Mouse (Mus musculus): ENCODE measurements at regions not wholly inside any gene's neighbourhood (a gene's known extent, or its start where the extent isn't known, plus 50 kb on each side); places are given as distances from the start of the nearest gene placed in this dataset.
A peak's percentile ranks its signal among the peaks of the same experiment; 100 is the strongest.

- H3K36me3 ChIP-seq = no peaks in the 10 kb centered on the region
- no peaks in the 10 kb centered on the region for H3K9me3 ChIP-seq
- H3K27me3 ChIP-seq (ENCODE audit: insufficient read depth, poor library complexity, severe bottlenecking) = no peaks in the 10 kb centered on the region
- H3K4me1 ChIP-seq (replicated peaks) = no peaks in the 10 kb centered on the region
- DNase-seq (ENCODE audit: low spot score) = no peak
- WGBS = 86% methylated on average over 6 of the region's 6 CpGs
- no peak overlapping the region for H3K4me3 ChIP-seq
- no peak overlapping the region for H3K27ac ChIP-seq
These were observed 80.9 kb downstream of the Tmem212 start for GRCm38 (mm10) chr3:27815201-27815695.

GRCm38 (mm10) chr3:27804271-27804670, 91.9 kb downstream of the Tmem212 start:
- WGBS = 72% methylated on average over 5 of the region's 5 CpGs
- Histone ChIP-seq H3K27me3 (ENCODE audit: insufficient read depth, poor library complexity, severe bottlenecking) (no peaks in the 10 kb centered on the region), H3K36me3 (no peaks in the 10 kb centered on the region), H3K4me1 (replicated peaks) (no peaks in the 10 kb centered on the region), H3K9me3 (no peaks in the 10 kb centered on the region), H3K4me3 (no peak overlapping the region), H3K27ac (no peak overlapping the region)
- DNase-seq (ENCODE audit: low spot score) = no peak

DNA sequence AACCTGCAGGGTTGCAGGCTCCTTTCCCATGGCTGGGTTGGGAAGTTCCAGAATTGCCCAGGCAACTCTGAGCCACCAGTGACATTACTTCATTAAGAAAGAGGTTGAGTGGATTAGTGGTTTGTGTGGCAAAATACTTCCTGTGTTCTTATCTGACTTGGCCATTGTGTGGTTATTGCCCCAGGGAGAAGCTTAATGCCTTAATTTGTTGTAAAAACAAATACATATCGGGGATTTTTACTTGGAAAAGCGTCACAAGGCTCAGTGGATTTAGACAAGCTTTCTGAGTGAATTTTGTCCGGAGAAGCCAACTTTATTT, 80.5 kb upstream of the Fndc3b start:
- peaks cover 16% of the 10 kb centered on the region for H3K4me1 ChIP-seq (replicated peaks)
- no peak for DNase-seq (ENCODE audit: low spot score)
- H3K27me3 ChIP-seq (ENCODE audit: insufficient read depth, poor library complexity, severe bottlenecking) = no peaks in the 10 kb centered on the region
- no peaks in the 10 kb centered on the region for H3K9me3 ChIP-seq
- H3K27ac ChIP-seq = no peak overlapping the region
- WGBS = 70% methylated on average over 3 of the region's 3 CpGs
- no peak overlapping the region for H3K4me3 ChIP-seq
- no peaks in the 10 kb centered on the region for H3K36me3 ChIP-seq

GRCm38 (mm10) chr3:27790932-27791632, 80.0 kb upstream of the Fndc3b start:
- peaks cover 22% of the 10 kb centered on the region for H3K4me1 ChIP-seq (replicated peaks)
- H3K9me3 ChIP-seq = no peaks in the 10 kb centered on the region
- H3K27me3 ChIP-seq (ENCODE audit: insufficient read depth, poor library complexity, severe bottlenecking) = no peaks in the 10 kb centered on the region
- WGBS = 89% methylated on average over 13 of the region's 13 CpGs
- H3K4me3 ChIP-seq = no peak overlapping the region
- H3K27ac ChIP-seq = no peak overlapping the region
- no peaks in the 10 kb centered on the region for H3K36me3 ChIP-seq
- no peak for DNase-seq (ENCODE audit: low spot score)

DNA sequence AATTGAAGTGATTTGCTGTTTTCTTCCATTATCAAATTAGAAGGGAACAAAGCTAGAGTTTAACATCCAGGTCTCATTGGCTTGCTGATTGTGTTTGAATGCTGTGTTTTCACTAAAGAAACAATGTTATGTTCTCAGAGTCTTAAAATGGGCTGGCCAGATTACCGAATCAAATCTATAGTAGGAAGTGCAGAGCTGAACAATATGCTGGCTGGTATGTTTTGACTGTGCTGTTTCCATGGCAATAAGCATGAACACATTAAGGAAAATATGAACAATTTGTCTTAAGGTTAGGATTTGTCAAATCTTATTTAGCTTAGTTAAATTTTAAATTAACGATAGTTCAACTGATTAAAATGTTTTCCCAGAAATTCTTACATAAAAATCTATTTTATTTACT, 72.8 kb upstream of the Fndc3b start:
- H3K27ac ChIP-seq = no peak overlapping the region
- no peak for DNase-seq (ENCODE audit: low spot score)
- no peak overlapping the region for H3K4me3 ChIP-seq
- 78% methylated on average over 2 of the region's 2 CpGs for WGBS
- no peaks in the 10 kb centered on the region for H3K36me3 ChIP-seq
- H3K9me3 ChIP-seq = no peaks in the 10 kb centered on the region
- H3K27me3 ChIP-seq (ENCODE audit: insufficient read depth, poor library complexity, severe bottlenecking) = no peaks in the 10 kb centered on the region; the same call in 1 of the 2 replicates
- H3K4me1 ChIP-seq (replicated peaks) = peaks cover 58% of the 10 kb centered on the region

DNA sequence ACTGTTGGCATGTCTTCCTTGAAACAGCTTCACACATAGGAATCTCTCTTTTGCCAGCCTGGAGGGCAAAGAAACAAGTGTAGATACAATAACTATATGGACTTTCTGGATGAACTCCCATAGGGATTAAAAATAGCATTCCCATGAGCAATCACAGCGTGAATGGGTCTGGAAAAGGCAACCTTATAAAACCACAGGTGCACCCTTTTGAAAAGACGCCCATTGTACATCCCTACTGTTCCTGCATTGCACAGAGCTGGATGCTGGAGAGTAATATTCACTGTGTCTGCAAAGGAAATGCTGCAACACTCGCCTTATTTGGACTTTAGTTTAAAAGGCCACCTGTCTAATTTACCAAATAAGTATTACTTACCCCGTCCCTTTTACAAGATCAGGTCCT, 72.4 kb upstream of the Fndc3b start:
- Histone ChIP-seq H3K9me3 (no peaks in the 10 kb centered on the region), H3K4me3 (no peak overlapping the region), H3K36me3 (no peaks in the 10 kb centered on the region), H3K27ac (no peak overlapping the region), H3K4me1 (replicated peaks) (peaks cover 59% of the 10 kb centered on the region), H3K27me3 (ENCODE audit: insufficient read depth, poor library complexity, severe bottlenecking) (no peaks in the 10 kb centered on the region; the same call in 1 of the 2 replicates)
- WGBS = 79% methylated on average over 4 of the region's 4 CpGs
- DNase-seq (ENCODE audit: low spot score) = no peak

GRCm38 (mm10) chr3:27782056-27782765, 71.1 kb upstream of the Fndc3b start:
- H3K4me1 ChIP-seq (replicated peaks) = peaks cover 49% of the 10 kb centered on the region
- peak overlapping the region; percentile 23; the same call in 1 of the 2 replicates for H3K4me3 ChIP-seq
- H3K27me3 ChIP-seq (ENCODE audit: insufficient read depth, poor library complexity, severe bottlenecking) = no peaks in the 10 kb centered on the region; the same call in 1 of the 2 replicates
- no peaks in the 10 kb centered on the region for H3K36me3 ChIP-seq
- H3K27ac ChIP-seq = peak overlapping the region; percentile 82
- 22% methylated on average over 19 of the region's 19 CpGs for WGBS
- peak; percentile 45 for DNase-seq (ENCODE audit: low spot score)
- no peaks in the 10 kb centered on the region for H3K9me3 ChIP-seq

DNA sequence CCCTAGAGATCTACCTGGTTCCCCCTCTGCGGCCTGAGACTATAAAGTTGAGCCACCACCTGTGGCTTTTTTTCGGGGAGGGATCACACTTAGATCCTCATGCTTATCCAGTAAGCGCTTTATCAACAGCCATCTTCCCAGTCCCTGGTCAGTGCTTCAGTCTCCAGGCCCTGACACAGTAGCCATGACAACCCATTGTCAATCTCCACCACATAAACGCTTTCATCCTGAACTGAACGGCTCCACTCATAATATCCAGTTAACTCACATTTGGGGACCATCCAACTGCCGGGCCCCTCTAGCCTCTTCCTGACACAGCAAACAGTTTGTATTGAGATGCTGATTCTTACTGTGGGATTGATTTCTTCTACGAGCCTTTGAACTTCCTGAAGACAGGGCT, 68.8 kb upstream of the Fndc3b start:
- no peaks in the 10 kb centered on the region; the same call in 1 of the 2 replicates for H3K27me3 ChIP-seq (ENCODE audit: insufficient read depth, poor library complexity, severe bottlenecking)
- 0 out of 2 replicates have a peak overlapping the region, but pooled peaks have one; percentile 23 for H3K27ac ChIP-seq
- H3K4me1 ChIP-seq (replicated peaks) = peaks cover 36% of the 10 kb centered on the region
- 40% methylated on average over 7 of the region's 7 CpGs for WGBS
- no peak overlapping the region for H3K4me3 ChIP-seq
- H3K36me3 ChIP-seq = no peaks in the 10 kb centered on the region
- no peaks in the 10 kb centered on the region for H3K9me3 ChIP-seq
- no peak for DNase-seq (ENCODE audit: low spot score)

DNA sequence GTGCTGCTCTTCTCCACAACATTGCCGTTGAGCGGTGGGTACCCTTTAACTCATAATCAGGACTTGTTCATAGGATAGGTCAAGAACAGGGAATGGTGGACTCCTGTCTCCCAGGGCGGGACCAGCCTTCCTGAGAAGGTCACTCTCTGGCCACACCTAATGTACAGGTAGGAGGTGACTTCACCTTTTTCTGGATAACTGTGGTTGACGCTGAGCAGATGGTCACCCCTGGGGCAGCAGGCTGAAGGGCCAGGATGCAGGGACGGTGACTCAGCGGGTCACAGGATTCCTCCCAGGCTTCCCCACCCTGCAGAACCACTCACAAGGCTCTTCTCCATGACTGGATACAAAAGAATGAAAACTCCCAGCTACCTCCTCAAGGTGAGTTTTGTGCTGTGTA, 66.6 kb upstream of the Fndc3b start:
- Histone ChIP-seq H3K4me3 (no peak overlapping the region), H3K9me3 (no peaks in the 10 kb centered on the region), H3K27ac (no peak overlapping the region), H3K27me3 (ENCODE audit: insufficient read depth, poor library complexity, severe bottlenecking) (no peaks in the 10 kb centered on the region; the same call in 1 of the 2 replicates), H3K4me1 (replicated peaks) (peaks cover 36% of the 10 kb centered on the region), H3K36me3 (no peaks in the 10 kb centered on the region)
- no peak for DNase-seq (ENCODE audit: low spot score)
- WGBS = 92% methylated on average over 6 of the region's 6 CpGs

GRCm38 (mm10) chr3:27773176-27773575, 62.1 kb upstream of the Fndc3b start:
- WGBS = 88% methylated on average over 3 of the region's 3 CpGs
- H3K27ac ChIP-seq = no peak overlapping the region
- H3K4me1 ChIP-seq (replicated peaks) = no peaks in the 10 kb centered on the region
- no peak overlapping the region for H3K4me3 ChIP-seq
- no peaks in the 10 kb centered on the region for H3K9me3 ChIP-seq
- H3K36me3 ChIP-seq = no peaks in the 10 kb centered on the region
- no peak for DNase-seq (ENCODE audit: low spot score)
- H3K27me3 ChIP-seq (ENCODE audit: insufficient read depth, poor library complexity, severe bottlenecking) = no peaks in the 10 kb centered on the region

DNA sequence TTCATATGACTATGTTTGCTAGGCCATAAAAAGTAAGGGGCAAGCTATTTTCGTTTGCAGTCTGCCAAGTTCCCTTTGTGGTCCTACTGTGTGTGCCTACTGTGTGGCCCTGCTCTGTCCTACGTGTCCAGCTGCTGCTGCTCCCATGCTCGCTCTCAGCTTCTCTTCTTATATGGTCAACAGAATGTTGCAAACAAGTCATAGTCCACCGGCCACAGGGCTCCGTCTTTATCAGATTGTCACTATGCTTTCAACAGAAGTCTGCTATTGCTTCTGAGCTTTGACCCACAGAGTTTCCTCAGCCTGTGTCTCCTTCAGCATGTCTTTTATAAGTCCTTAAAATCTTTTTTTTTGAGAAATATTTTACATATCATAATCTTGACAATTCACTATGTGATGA, 58.3 kb upstream of the Fndc3b start:
- 90% methylated on average over 5 of the region's 5 CpGs for WGBS
- no peaks in the 10 kb centered on the region for H3K36me3 ChIP-seq
- H3K4me3 ChIP-seq = no peak overlapping the region
- DNase-seq (ENCODE audit: low spot score) = no peak
- H3K27me3 ChIP-seq (ENCODE audit: insufficient read depth, poor library complexity, severe bottlenecking) = no peaks in the 10 kb centered on the region
- peaks cover 8% of the 10 kb centered on the region; the same call in 1 of the 2 replicates for H3K4me1 ChIP-seq (replicated peaks)
- no peaks in the 10 kb centered on the region for H3K9me3 ChIP-seq
- no peak overlapping the region for H3K27ac ChIP-seq

DNA sequence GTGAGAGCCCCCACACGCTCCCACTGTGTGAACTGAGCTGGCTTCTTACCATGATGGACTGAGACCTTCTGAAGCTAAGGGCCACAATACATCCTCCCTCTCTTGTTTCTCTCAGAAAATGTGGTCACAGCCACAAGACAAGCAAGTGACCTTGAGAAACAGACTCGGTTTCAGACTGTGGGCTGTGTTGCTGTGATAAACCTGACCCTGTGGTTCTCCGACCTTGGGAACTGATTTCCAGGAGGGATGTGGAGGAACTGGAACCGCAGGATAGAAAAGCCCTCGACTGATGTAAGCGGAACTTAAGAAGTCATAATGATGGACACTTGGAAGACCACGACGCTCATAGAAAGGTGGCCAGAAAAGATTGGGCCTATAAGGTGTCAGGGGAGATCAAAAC, 56.1 kb upstream of the Fndc3b start:
- Histone ChIP-seq H3K4me3 (no peak overlapping the region), H3K9me3 (0 out of 2 replicates have a peak, but pooled peaks cover 2% of the 10 kb centered on the region), H3K27ac (no peak overlapping the region), H3K27me3 (ENCODE audit: insufficient read depth, poor library complexity, severe bottlenecking) (no peaks in the 10 kb centered on the region), H3K36me3 (no peaks in the 10 kb centered on the region), H3K4me1 (replicated peaks) (peaks cover 8% of the 10 kb centered on the region; the same call in 1 of the 2 replicates)
- WGBS = 82% methylated on average over 8 of the region's 8 CpGs
- no peak for DNase-seq (ENCODE audit: low spot score)

GRCm38 (mm10) chr3:27766421-27766820, 55.3 kb upstream of the Fndc3b start:
- Histone ChIP-seq H3K27me3 (ENCODE audit: insufficient read depth, poor library complexity, severe bottlenecking) (no peaks in the 10 kb centered on the region), H3K4me1 (replicated peaks) (peaks cover 8% of the 10 kb centered on the region; the same call in 1 of the 2 replicates), H3K36me3 (no peaks in the 10 kb centered on the region), H3K27ac (peak overlapping the region; percentile 68), H3K9me3 (0 out of 2 replicates have a peak, but pooled peaks cover 2% of the 10 kb centered on the region), H3K4me3 (no peak overlapping the region)
- no peak for DNase-seq (ENCODE audit: low spot score)
- WGBS = 52% methylated on average over 6 of the region's 6 CpGs

Measured in hindbrain, embryonic 10.5 days (tissue).